Mouse (Mus musculus) adrenal gland, postnatal 10 days (tissue): ENCODE results near the gene Bicc1. TPM values are rescaled to one million over a fixed set of nuclear protein-coding genes. Genes with fewer than 3 reads are reported as not detected.
A peak's percentile ranks its signal among the peaks of the same experiment; 100 is the strongest.
"Not testable (repeated sequence)": the region's sequence is repeated elsewhere in the genome, so short reads cannot be mapped to it uniquely, and the experiment has no call there.

Source experiments
- DNase-seq: peaks from one replicate; pipeline ENCODE4 v3.0.0; 2021; ENCODE audit warnings: mixed read lengths
- total RNA-seq, 2 experiments: library from RNA; stranded (reverse); gene quantifications; 2 replicates each; pipeline ENCODE4 v1.2.3; 2021

Bicc1 gene
- total RNA-seq, 2 experiments from 2014 or later, result 21.8 to 22.7 TPM

DNA sequence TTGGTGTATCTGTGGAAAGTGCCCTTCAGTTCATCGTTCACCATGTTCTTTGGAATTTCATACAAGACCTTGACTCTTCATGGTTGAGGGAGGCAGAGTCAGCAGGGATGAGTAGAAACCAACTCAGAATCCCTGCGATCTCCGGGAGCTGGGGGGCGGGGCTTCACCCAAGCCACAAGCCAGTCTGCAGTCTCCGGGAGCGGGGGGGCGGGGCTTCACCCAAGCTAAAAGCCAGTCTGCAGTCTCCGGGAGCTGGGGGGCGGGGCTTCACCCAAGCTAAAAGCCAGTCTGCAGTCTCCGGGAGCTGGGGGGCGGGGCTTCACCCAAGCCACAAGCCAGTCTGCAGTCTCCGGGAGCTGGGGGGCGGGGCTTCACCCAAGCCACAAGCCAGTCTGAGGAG, 213.4 kb downstream of the Bicc1 start:
- DNase-seq, result not testable (repeated sequence)

DNA sequence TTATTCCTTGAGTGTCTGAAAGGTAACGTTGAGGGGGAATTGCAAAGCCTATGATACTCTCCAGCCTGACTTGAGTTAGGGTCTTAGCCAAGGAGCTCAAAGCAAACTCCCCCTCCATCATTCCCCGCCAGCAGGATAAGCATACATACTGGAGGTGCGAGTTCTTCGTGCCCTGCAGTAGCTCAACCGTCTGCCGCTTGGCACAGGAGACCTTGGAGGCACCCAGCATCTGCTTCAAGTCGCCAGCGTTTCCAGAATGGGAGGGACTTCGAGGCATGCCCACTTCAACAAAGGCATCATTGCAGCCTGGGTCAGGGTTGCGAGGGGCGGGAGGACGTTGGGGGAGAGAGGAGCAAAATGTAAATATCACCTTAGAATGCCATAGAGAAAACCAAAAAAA, 214.4 kb downstream of the Bicc1 start:
- no peak for DNase-seq

DNA sequence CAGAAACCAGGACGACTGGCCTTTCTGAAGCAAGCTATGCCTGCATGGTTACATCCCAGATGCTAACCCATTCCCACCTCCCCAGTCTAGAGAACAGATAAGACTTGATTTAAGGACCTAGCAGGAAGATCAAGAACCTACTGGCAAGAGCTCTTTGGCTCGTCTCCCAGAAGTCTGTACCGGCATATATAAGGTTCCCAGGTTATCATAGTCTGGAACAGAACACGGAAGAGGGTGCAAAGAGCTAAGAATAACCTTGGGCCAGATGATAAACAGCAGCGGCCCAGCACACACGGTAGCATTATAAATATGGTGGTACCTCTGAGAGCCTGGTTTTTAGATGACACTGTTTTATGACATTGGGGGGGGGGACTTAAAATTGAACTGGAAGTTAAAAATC, 217.9 kb downstream of the Bicc1 start:
- no peak for DNase-seq

DNA sequence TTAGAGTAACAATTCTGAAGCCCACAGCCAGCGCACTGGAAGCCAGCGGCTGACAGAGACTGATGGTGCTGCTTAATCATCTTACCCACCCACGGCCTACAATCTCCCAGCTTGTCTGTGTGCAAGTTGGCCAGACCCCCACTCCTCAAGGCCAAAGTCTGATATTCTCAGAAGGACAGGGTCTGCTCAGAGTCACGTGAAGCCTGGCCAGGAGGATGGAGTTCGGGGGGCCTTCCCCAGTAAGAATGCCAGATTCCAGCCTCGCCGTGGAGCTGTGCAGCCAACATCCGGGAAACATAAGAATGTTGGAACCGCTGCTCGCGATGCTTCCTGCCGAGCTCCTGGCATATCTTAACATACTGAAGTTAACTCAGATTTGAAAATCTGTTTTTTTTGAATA, 219.7 kb downstream of the Bicc1 start:
- DNase-seq, result peak; percentile 26

DNA sequence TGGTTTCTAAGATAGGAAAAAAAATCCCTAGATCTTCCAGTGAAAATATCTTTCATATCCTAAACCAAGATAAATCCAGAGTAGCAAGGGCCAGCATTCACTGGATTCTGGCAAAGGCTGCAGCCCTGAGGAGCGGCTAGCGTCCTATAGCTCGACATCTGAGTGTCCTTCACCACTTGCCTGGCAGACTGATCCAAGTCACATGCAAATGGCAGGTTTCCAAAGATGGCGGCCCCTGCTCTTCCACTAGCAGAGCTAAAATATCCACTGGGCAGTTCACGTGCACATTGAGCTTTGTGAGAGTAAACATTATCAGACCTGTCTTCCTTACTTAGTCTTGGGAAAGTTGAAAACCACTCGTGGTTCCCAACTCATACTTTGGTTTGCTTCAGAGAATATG, 222.1 kb downstream of the Bicc1 start:
- DNase-seq, result peak; percentile 30

DNA sequence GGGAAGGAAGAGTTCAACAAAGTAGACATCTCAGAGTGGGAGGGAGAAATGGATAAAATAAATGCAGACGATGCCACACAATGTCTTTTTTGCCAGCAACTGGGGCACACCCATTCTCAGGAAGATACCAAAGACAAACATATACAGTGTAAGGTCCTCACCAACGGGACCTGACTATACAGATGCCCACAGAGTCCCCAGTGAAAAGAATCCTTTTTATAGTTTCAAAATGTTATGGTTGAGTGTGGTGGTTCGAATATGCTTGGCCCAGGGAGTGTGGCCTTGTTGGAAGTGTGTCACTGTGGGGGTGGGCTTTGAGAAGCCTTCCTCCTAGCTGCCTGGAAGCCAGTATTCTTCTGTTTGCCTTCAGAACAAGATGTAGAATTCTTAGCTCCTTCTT, 223.5 kb downstream of the Bicc1 start:
- no peak for DNase-seq

DNA sequence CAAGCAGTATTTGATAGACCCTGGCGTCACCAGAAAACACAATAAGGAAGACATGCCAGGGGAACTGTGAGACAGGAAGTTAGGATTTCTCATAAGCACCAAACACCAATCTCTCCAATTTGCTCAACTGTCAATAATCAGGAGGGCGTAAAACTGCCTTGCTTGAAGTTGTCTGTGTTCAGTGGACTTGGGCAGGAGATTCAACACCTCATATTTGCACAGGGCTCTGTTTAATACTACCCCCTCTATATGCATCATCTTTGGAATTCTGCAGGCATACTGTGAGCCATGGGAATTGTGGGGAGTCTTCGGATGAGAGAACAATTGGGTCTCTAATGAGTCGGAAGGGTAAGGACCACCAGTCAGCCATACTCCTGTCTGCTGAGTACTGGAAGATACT, 233.4 kb downstream of the Bicc1 start:
- no peak for DNase-seq

DNA sequence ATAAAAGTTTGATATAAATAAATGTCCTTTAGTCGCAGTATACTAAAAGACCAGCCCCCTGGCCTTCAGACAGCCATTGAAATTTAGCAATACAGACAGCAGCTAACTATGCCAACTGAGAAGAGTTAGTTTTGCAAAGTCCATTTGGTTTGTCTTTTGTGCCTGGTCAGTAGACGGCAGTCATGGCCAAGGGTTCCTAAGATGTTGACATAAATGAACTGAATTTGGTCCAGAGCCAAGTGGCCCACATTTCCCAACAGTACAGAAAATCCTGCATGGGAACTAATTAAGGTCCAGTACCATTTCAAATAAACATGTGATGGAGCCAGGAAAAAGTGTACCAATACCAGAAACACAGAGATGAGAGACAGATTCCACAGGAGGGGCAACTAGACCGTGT, 235.2 kb downstream of the Bicc1 start:
- peak; percentile 53 for DNase-seq

DNA sequence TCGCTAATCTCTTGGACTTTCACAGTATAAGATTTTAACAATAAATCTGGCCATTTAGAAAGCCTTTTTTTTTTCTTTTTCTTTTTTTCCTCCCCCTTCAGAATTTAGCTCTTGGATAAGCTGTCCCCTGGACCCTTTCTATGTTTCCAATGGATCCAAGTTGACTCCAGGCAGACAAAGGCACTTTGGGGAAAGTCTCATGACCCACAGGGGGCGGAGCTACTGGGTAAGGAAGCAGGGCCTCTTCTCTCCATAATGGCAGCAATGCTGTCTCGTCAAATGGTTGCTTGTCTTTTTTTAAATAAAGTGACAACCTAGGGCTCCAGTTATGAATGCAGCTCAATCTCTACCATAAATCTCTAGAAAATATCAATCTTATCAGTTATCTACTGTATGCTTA, 235.6 kb downstream of the Bicc1 start:
- DNase-seq, result no peak

DNA sequence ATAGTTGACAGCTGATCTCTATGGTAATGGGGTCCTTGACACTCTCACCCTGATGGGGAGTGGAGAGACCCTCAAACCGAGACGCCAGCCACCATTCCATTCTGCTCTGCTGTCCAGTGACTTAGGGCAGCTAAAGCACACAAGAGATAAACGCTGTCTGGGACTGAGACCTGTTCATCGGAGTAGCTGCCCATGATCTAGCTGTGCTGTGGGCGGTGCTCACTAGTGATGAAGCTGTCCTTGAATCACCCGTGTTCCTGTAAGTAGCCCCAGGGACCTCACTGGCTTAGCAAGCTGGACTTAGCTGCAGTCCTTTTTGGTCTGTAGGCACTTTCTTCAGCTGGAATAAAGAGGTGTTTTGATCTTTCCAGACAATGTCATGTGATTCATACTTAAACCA, 238.0 kb downstream of the Bicc1 start:
- DNase-seq, result no peak

DNA sequence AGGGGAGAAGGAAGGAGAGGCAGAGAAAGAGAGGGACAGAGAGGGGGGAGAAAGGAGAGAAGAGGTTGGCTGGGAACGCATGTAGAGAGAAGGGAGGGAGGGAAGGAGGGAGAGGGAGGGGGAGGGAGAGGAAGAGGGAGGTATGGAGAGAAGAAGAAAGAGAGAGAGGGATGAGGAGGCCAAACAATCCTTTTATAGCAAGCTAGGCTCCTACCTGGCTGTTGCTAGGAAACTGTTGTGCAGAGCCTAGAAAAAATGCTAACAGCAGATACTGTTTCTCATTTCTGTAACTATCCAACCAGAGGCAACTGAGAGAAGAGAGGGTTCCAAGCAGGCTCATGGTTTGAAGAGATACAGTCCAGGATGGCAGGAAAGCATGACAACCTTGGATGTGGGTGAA, 239.6 kb downstream of the Bicc1 start:
- no peak for DNase-seq

DNA sequence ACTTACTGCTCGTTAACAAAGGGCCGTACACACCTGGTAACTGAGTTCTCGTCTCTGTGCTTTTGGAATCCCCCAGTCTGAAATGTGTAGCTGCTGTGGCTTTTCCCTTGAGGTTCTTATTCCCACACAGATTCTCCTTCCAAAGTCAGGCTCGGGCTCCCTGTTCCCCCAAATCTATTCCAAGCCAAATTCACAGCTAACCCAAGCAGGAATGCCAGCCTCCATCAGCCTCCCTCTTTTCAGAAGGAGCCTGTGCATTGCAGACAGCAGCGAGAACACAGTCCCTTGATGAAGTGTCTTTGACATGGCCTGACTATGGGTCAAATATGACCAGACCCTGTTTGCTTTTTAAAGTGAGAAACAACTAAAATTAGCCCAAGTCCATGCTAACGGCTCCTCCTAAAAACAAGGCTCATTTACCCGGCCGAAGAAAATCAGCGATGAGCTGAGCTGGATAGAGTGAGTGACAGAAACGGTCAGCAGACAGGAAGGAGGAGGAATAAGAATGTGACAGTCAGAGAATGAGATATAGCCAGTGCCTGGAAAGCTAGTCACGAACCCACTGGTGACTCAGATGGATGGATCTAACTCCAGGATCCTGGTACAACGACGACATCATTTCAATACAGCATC, 240.4 kb downstream of the Bicc1 start:
- no peak for DNase-seq

DNA sequence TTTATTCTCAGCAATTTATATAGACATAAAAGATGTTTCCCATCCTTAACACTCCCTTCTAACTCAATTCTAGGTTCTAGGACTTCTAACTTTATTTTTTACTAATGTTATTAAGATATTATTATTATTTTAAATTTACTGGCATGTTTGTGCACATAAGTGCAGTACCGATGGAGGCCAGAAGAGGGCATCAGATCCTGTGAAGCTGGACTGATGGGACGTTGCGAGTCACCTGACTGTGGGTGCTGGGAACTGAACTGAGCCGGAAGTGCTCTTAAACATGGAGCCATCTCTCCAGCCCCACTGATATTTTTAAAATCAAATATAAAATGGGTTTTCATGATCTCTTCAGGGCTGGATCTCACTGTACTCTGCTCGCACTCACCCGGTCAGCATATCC, 242.8 kb downstream of the Bicc1 start:
- DNase-seq, result no peak

DNA sequence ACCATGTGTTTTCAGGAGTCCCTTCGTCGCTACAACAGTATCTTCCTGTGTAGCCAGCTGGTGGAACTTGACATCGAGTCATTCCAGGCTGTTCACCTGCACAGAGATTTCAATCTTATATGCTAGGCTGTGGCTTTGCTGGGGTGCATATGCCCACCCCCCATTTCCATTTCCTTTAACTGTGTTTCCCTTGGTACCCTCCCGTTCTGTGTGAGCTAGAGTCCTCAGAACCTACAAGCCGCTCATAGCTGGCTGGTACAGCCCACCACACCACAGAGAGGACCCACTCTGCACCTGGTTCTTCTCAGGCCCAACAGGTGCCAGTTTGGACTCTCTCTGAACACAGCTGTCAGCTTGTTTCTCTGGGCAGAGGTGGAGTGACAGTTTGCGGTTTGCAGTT, 244.4 kb downstream of the Bicc1 start:
- DNase-seq, result no peak

DNA sequence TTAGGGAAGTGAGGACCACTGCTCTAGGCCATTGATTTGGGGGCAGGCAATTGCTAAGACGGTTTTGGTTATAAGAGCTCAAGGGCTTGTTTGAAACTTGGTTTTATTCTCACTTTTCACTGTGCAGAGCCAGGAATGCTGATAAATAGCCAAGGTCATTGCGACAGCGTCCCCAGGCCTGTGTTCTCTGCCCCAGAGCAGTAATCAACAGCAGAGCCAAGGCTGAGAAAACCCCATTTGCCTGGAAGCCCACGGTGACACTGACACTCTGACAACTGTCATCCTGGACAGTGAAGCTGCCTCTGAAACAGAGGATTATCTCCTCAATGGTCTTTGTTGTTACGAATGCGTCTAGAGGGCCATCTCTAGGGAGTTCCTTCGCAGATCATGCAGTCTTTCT, 255.6 kb downstream of the Bicc1 start:
- peak; percentile 66 for DNase-seq

DNA sequence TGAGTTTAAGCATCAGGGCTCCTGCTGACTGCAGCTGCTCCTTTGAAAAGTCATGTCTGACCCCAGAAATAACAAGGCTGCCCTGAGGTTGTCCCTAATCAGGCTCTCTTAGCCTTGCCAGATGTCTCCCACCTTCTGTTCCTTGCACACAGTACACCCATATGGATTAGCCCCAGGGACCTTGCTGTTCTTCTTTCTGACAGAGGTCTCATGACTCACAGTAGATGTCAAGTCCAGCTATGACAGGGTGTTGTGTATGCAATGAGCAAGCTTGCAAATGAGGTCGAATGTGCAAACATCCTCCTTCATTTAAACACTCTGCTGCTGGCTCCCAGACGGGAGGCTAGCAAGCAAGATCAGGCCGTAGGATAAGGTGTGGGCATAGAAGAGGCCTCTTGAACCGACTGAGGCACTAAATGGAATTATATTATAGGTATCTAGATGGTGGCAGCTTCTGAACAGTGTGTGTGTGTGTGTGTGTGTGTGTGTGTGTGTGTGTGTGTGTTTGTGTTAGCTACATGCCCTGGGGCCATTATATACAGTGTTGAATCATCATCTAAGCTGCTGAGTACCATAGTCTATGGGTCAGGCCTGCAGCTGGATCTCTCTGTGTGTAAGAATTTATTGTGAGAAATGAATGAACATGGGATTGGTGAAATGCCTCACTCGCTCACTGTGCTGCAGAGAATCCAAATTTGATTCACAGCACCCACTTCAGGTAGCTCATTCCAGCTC, 256.6 kb downstream of the Bicc1 start:
- no peak for DNase-seq

DNA sequence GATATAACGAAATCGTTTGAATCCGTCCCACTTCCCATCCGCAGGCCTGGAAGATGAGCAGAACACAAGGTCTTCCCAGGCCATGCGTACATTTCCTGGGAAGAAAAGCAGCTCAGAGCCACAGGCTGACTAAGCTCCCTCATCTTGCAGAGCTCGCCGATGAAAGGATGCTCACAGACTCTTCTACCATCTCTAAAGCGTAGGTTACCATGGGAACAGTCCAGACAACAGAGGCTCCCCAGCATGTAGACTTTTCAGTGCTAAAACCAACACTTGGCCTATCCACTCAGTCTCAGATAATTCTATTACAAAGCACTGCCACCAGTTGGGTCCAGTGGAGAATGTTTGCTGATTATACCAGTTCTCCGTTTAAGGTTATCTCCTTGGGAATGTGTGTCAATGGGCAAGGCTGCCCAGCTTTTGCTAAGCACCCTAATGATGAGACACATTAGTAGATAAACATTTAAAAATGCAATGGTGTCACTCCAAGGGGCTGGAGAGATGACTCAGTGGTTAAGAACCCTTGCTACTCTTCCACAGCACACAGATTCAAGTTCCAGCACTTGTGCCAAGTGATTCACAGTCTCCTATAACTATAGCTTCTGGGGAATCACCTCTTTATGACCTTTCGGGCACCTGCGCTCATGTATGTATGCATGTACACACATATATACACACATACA, 258.2 kb downstream of the Bicc1 start:
- DNase-seq, result no peak

DNA sequence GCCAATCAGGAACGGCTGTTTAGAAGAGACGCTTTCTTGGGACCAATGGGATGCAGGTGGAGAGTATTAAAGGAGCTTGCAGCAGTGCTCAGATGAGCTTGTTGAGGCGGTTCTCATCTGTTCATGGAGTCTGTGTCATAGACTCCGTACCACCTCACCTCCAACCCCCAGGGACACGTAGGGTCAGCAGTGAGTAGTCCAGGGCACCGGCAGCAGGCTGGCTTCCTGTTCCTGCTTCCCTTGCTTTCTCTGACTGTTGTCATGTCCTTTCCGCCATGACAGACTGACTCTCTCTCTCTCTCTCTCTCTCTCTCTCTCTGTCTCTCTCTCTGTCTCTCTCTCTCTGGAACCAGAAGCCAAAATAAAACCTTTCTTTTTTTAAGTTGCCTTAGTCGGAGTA, 263.6 kb downstream of the Bicc1 start:
- DNase-seq, result no peak

DNA sequence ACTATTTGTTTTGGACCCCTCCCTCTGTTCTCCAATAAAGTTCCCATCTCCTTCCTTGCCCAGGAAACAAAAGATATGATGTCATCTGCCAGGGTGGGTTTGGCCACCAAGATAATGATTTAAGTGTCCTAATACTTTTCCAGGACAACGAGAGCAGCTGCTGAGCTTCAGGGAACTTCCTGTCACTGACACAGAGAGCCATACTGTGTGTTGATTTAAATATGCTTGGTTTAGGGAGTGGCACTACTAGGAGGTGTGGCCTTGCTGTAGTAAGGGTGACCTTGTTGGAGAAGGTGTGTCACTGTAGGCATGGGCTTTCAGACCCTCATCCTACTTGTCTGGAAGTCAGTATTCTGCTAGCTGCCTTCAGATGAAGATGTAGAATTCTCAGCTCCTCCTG, 281.5 kb downstream of the Bicc1 start:
- DNase-seq, result no peak

DNA sequence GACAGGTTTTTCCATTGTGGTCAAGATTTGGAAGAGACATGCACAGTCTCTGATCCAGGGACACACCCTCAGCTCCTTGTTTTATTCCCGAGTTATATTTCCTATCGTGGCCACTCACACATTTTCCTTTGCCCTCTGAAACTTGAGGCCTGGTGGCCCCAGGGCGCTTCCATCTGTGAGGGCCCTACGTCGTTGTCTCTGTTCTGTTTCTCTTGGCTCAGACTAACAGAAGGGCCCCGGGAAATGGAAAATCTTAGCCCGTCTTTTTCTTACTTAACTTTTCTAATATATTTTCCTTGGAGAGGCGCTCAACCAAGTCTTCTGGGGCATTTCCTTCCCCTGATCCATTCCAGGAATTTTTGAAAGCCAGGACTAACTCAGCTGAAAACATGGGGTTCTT, 281.9 kb downstream of the Bicc1 start:
- DNase-seq, result no peak

DNA sequence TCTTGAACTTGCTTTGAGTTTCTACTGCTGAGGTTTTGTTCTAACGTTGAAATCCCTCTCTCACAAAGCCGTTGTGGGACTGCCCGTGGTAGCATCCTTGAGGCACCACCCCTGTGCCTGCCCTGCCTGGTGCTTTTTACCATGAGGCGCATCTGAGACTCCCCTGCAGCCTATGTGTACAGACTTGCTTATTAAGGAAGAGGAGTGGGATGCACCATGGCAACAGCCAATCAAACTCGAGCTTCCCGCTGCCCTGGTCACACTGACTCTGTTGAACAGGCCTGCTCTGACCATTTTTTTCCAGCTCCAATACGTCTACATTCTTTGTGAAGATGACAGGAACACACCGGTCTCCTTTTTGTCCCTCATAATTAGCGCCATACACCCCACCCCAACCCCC, 283.0 kb downstream of the Bicc1 start:
- no peak for DNase-seq

DNA sequence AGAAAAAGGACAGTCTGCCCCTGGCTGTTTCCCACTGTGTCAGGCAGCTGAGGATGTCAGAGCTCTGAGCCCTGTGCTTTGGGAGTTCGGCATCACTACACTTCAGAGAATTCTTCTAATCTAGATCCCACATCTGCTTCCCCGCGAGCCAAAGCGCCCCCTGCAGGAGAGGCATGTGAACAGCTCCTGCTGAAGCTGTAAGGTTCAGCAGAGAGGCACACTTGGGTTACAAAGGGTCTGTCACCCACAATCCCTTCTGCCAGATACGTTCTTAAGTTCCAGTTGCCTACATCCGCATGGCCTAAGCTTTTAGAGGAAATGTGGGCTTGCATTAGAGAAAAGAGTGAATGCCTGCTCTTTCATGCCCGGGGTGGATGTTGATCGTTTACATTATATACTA, 283.4 kb downstream of the Bicc1 start:
- DNase-seq, result peak; percentile 20

DNA sequence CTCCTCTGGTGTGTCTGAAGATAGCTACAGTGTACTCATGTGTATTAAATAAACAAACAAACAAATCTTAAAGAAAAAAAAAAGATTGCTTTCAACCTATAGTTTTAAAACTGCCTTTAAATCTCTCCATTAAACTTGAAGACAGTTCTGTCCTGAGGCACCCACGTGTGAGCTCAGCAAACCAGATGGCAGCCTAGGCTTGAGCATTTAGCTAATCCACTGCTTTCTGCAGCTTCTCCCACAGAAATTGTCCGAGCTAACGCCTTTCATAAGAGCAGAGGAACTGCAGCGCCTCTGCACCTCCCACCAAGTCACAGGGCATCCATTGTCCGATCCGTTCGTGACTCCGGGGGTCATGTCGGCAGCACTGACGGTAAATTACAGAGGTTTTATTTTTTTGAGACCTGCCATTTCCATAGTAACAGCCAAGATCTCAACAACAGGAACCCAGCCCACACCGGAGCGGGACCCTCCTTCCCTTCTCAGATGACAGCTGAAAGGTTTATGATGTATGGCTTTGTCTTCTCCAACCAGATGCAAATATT, 284.4 kb downstream of the Bicc1 start:
- DNase-seq, result no peak
